Mouse (Mus musculus) thymus, postnatal 25 days (tissue): Measurements from ENCODE around the gene Add3.

ENCODE experiments used
- DNase-seq: peaks from one replicate; pipeline ENCODE4 v3.0.0; 2022

Gene Add3

DNA sequence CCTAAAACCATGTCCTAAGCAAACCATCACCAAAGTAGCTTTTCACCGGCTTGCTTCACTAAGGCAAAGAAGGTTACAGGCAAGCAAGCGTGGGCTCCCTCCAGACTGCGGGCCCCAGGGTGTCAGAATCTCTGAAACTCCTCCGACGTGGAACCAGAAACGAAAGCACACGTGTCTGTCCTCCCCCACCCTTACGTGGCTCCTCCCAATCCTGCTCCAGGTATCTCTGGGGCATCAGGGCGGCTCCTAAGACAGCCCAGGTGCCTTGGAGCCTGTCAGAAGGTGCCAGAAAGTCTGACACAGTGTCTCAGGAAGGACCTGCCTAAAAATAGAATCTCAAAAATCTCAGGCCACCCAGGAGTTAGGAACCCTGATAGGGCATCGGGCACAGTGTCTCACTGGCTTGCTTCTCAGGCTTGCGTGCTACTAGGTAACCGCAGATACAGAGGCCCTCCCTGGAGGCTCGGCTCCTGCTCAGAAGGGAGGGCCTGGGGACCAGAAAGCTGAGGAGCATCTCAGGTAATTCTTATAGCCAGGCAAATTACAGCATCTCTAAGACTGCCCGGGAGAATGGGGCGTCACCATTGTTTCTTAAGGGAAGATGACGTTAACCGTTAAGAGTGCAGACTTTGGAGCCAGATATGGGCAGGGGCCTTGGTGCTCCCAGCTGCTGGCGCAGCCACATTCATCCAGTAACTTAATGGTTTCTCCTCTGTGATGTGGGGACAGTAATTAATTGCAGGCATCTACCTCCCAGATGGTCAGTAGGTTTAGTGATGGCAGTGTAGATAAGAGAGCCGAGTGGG is 136.9 kb downstream of the Add3 start:
- no peak for DNase-seq

DNA sequence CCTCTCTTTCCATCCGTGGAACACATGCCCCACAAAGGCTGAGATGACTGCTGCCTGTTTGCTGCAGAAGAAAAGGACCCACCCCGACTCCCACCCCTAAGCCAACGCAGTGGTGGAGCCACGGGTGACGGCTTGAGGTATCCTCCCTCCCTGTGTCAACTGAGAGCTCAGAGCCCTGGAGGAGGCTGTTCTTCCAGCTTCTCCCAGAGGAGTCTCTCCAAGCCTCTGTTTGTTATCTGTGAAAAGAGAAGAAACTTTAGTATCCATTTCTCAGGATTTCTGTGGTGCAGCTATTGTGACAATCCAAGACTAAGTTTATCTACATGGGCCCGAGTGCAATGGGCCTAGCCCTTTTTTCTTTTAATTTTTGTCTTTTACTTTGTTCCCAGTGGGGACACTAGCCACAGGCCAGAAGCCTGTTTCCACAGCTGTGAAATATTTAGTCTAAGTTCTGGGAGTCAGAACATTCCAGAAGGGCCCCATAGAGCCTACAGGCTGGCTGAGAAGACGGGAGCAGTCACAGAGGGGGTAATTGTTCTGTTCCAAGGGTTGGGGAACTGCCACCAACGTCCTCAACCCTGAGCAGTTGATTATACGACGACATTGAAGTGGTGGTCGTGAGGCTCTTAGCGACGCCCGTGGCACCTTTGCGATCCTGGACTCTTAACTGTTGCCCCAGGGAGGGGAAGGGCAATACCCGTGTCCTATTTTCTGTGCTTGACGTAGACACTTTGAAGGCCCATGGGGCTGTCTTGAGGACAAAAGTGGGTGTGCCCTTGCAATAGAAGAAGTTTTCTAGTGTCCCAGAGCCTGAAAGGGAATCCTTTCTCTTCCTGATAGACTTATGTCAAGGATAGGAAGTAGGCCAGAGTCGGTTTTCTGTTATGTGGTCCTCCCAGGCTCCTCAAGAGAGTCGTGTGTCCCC is 138.5 kb downstream of the Add3 start:
- DNase-seq, result no peak

DNA sequence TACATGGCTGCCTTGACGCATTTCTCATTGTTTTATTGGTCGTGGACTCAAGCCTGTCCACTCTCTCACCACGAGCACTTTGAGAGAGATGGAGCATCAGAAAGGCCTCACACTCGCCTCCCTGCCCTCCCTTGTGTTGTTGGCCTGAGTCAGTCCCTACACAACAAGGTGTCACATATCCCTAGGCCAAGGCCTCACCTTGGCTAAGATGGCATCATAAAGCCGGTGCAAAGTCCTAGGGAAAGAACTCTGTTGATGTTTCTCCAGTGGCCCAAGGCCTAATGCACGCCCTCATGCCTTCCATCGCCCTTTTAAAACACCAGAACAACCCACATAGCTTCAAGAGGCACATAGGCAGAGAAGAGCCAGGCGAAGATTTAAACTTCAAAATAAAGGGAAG is 140.0 kb downstream of the Add3 start:
- DNase-seq, result no peak

DNA sequence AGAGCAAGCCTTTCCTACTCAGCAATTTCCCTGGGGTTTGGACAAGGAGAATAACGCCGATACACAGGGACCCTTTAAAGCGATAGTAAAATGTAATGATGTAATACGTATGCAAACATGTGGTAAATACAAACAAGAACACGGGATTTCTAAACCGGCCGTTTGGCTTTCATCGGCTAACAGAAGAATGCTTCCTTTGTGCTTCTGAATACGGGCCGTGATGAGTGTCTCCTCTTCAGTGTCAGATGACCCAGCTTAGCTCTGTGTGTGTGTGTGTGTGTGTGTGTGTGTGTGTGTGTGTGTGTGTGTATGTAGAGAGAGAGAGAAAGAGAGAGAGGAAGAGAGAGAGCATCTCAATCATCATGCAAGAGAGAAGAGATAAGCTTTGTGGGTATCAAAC is 142.3 kb downstream of the Add3 start:
- DNase-seq, result no peak

DNA sequence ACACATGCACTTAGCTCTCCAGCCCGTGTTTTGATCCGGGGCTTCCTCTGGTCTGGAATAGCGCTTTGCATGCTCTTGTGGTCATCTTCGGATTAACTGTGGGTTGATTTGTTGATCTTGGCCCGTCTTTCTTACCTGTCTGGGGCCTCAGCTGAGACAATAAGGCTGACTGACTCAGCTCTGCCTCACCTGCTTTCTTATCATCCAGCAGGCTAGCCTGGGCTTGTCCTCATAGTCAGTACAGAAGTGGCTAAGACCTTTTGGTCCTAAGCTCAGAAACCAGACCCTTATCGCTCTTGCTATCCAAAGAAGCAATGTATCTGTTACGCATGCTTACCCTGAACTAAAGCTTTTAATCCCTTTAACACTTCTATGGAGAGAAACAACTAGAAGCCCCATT is 143.5 kb downstream of the Add3 start:
- no peak for DNase-seq

DNA sequence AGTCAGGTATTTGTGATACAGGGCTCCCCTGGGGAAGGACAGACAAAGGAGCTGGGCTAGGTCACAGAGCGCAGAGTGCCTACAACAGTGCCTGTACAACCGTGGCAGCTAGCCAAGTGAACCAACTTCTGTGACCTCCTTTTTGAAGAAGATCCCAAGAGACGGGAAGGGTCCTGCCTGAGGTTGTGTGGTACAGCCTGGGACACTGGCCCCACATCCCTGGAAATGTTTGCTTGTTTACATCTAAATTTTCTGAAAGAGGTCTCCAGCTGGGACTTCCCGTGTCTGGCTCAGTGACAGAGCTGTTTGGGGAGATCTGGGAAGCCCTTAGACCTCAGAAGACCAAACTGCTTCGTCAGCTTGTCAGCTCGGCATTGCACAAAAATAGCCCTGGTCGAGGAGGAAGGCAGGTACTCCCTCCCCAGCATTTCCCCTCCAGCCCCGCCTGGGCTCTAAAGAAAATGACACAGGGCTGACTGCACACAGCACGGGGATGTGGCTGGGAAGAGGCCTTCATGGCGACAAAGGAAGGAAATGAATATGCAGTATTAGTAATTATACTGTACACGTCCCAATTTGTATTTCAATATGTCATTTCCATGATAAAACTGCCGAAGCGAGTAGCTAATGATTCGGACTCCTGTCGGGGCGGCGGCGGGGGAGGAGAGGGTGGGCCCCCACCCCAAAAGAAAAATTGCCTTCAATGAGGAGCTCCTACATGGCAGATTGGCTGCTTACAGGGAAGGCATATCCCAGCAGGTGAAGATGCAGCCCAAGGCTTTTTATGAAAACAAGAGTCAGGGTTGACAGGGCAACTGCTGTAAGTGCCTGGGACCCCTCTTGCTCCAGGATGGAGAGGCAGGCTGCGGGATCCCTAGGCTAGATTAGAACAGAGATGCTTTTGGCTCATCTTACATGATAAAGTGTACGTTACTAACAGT is 144.3 kb downstream of the Add3 start:
- DNase-seq, result no peak

DNA sequence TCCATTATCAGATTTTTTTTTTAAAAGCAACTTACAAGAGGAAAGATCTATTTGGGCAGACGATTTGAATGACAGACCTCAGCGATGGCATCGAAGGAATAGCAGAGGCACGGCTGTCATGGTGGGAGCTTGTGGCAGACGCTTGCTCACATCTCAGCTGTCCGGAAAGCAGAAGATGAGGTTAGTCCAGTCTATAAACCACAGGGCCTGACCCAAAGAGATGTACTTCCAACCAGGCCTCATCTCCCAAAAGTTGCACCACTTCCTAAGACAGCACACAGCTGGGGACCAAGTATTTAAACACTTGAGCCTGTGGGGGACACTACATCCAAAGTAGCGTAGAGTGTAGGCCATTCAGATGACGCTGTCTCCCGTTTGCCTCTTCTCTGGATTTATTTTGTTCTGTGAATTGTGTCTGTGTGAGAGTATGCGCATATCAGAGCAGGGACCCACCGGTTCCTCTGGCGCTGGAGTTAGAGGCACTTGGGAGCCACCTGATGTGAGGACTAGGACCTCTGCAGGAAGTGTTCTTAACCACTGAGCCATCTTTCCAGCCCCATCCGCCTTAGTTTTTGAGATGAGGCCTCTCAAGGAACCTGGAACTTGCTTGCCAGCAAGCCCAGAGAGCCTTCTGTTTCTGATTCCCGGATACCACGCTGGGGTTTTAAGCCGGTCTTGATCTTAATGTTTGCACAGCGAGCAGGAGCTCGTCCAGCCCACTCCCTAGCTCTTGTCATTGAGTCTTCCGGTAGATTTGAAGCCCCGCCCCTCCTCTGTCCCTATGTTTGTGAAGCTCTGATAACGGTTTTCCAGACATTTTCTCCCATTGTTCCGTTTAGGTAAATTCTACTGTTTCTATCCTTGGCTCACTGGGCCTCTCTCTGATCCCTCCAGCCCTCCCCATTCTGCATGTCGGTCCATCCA is 156.3 kb downstream of the Add3 start:
- no peak for DNase-seq
